Mouse (Mus musculus) thymus, adult 2 months (tissue): ENCODE measurements around the gene Tnfrsf22.

Experiments used
- CTCF ChIP-seq: fragments of 200-500 bp; IDR thresholded peaks from 2 replicates; pipeline ENCODE4 v1.5.1; 2012; ENCODE audit warnings: mild to moderate bottlenecking, control low read depth, low read length, moderate library complexity, borderline replicate concordance; ENCODE audit not compliant: control insufficient read depth, poor library complexity, insufficient read depth; ENCODE audit errors: extremely low read depth
- POLR2A ChIP-seq: fragments of 200-500 bp; IDR thresholded peaks from 2 replicates; pipeline ENCODE4 v1.6.1; 2012; ENCODE audit warnings: mild to moderate bottlenecking, low read length, control low read depth, moderate library complexity; ENCODE audit not compliant: control insufficient read depth, poor library complexity, insufficient read depth; ENCODE audit errors: extremely low read depth

GRCm38 (mm10) chr7:143636674-143637073 lies 12.8 kb downstream of the Tnfrsf22 start:
- TF ChIP-seq POLR2A (no peak), CTCF (no peak)
